Comparison of ENCODE assay signal across 9 mouse cellular contexts in genomic region chr17:31728968-31729501, GRCm38 (mm10). TPM values are rescaled to one million over a fixed set of nuclear protein-coding genes. Genes with fewer than 3 reads are reported as not detected.
DNase-seq lines count a peak whose midpoint lies in the region; ATAC-seq and TF ChIP-seq lines count a peak whose summit lies in the region.
"Had no signal": no experiment of that assay in that cellular context is flagged by ENCODE, and none has a peak within 500 bp of the region (broad histone marks: within the 10 kb centered on the region; RNA-seq: fewer than 3 reads in every experiment).

No protein-coding gene starts in this region.

- no peak overlapping the region for H3K4me3 ChIP-seq in heart, embryonic 16.5 days (ENCODE audit: low read length)
- H3K4me3 ChIP-seq in kidney, postnatal 0 days (replicated peaks; ENCODE audit: low read depth, low read length) = no peak overlapping the region
- no peak overlapping the region for H3K4me3 ChIP-seq in midbrain, embryonic 13.5 days (replicated peaks)
- H3K4me3 ChIP-seq: liver, embryonic 15.5 days had no signal

- no peaks in the 10 kb centered on the region for H3K36me3 ChIP-seq in heart, embryonic 16.5 days (ENCODE audit: control insufficient read depth, insufficient read depth)
- no peaks in the 10 kb centered on the region for H3K36me3 ChIP-seq in kidney, postnatal 0 days (ENCODE audit: insufficient read depth, low read length)
- no peaks in the 10 kb centered on the region for H3K36me3 ChIP-seq in midbrain, embryonic 13.5 days
- H3K36me3 ChIP-seq: liver, embryonic 15.5 days had no signal

- peak; percentile 75 for ATAC-seq in heart, embryonic 16.5 days (replicated peaks; ENCODE audit: extremely low read depth, insufficient read depth, low FRiP score)
- peak; percentile 76 for ATAC-seq in kidney, postnatal 0 days (replicated peaks; ENCODE audit: low FRiP score, low read depth)
- peak; percentile 43; the same call in 1 of the 2 replicates for ATAC-seq in midbrain, embryonic 13.5 days

- no peak overlapping the region for H3K4me2 ChIP-seq in heart, embryonic 16.5 days (ENCODE audit: low read depth, low read length)
- no peak overlapping the region for H3K4me2 ChIP-seq in kidney, postnatal 0 days (ENCODE audit: low read length)
- no peak overlapping the region for H3K4me2 ChIP-seq in midbrain, embryonic 13.5 days (replicated peaks)
- H3K4me2 ChIP-seq: liver, embryonic 15.5 days had no signal

- DNase-seq in ovary, postnatal 36 days (ENCODE audit: low spot score) = peak; percentile 32
- no peak for DNase-seq in ovary, postnatal 10 days (ENCODE audit: low spot score)
- peak; percentile 79 for DNase-seq in brain, embryonic 14.5 days (ENCODE audit: low read depth)
- peak; percentile 79 for DNase-seq in kidney, postnatal 0 days (ENCODE audit: low spot score)
- no peak for DNase-seq in frontal cortex, postnatal 14 days (ENCODE audit: low spot score in 2 of 2)
- DNase-seq in cerebellum, postnatal 25 days = no peak

- no peaks in the 10 kb centered on the region for H3K27me3 ChIP-seq in heart, embryonic 16.5 days (ENCODE audit: control insufficient read depth, insufficient read depth, low read length)
- no peaks in the 10 kb centered on the region for H3K27me3 ChIP-seq in kidney, postnatal 0 days (ENCODE audit: insufficient read depth, low read length)
- H3K27me3 ChIP-seq in midbrain, embryonic 13.5 days = no peaks in the 10 kb centered on the region
- H3K27me3 ChIP-seq: liver, embryonic 15.5 days had no signal

- peaks cover 28% of the 10 kb centered on the region for H3K4me1 ChIP-seq in heart, embryonic 16.5 days (ENCODE audit: control insufficient read depth, insufficient read depth, low read length)
- 0 out of 2 replicates have a peak, but pooled peaks cover 3% of the 10 kb centered on the region for H3K4me1 ChIP-seq in kidney, postnatal 0 days (replicated peaks; ENCODE audit: insufficient read depth, low read length)
- H3K4me1 ChIP-seq in midbrain, embryonic 13.5 days (replicated peaks) = peaks cover 21% of the 10 kb centered on the region
- H3K4me1 ChIP-seq: liver, embryonic 15.5 days had no signal

- peak; percentile 16; the same call in 1 of the 2 replicates for TF ChIP-seq CTCF in brain, embryonic 14.5 days (IDR thresholded peaks at IDR 0.05; ENCODE audit: borderline replicate concordance, extremely low read depth, insufficient read depth, insufficient read length)
- peak; percentile 68 for TF ChIP-seq CTCF in kidney, postnatal 0 days (IDR thresholded peaks at IDR 0.05; ENCODE audit: low read depth)

- H3K9me3 ChIP-seq in heart, embryonic 16.5 days (replicated peaks; ENCODE audit: control insufficient read depth, low read length) = no peaks in the 10 kb centered on the region
- H3K9me3 ChIP-seq in kidney, postnatal 0 days (replicated peaks; ENCODE audit: low read length) = no peaks in the 10 kb centered on the region
- H3K9me3 ChIP-seq in midbrain, embryonic 13.5 days = no peaks in the 10 kb centered on the region
- H3K9me3 ChIP-seq: liver, embryonic 15.5 days had no signal

- 0 out of 2 replicates have a peak overlapping the region, but pooled peaks have one; percentile 52 for H3K9ac ChIP-seq in heart, embryonic 16.5 days (ENCODE audit: low read length)
- no peak overlapping the region for H3K9ac ChIP-seq in kidney, postnatal 0 days (ENCODE audit: low read depth, low read length)
- no peak overlapping the region for H3K9ac ChIP-seq in midbrain, embryonic 13.5 days (replicated peaks)
- H3K9ac ChIP-seq: liver, embryonic 15.5 days had no signal

- WGBS in heart, embryonic 16.5 days = 38% methylated on average over 7 of the region's 7 CpGs
- 64% methylated on average over 7 of the region's 7 CpGs for WGBS in kidney, postnatal 0 days
- WGBS in midbrain, embryonic 13.5 days = 80% methylated on average over 7 of the region's 7 CpGs

- TF ChIP-seq POLR2A in brain, embryonic 14.5 days (IDR thresholded peaks at IDR 0.05; ENCODE audit: borderline replicate concordance, extremely low read depth, insufficient read depth, insufficient read length, poor library complexity, severe bottlenecking) = no peak

- H3K27ac ChIP-seq in heart, embryonic 16.5 days (ENCODE audit: low read length) = peak overlapping the region; percentile 70
- H3K27ac ChIP-seq in kidney, postnatal 0 days = no peak overlapping the region
- no peak overlapping the region for H3K27ac ChIP-seq in midbrain, embryonic 13.5 days
- H3K27ac ChIP-seq: liver, embryonic 15.5 days had no signal

RNA-seq across cellular contexts. Expression of gene Cryaa, which starts 51.4 kb away (rescaled TPM):
- polyA plus RNA-seq in brain, embryonic 14.5 days (2012; rRNA removed) = 0.06 and 0.12 TPM in 2 replicates
- 0.21 TPM in 1 of 2 replicates, not detected in the other for polyA plus RNA-seq in heart, embryonic 16.5 days (2015; fragmentation: Nextera tagmentation; extraction: Ambion mirVana)
- polyA plus RNA-seq in kidney, postnatal 0 days (2015; fragmentation: Nextera tagmentation; extraction: Ambion mirVana) = 0.13 and 0.22 TPM in 2 replicates
- polyA plus RNA-seq in midbrain, embryonic 13.5 days (2015; fragmentation: Nextera tagmentation; extraction: Ambion mirVana) = not detected in 2 replicates
- polyA plus RNA-seq: liver, embryonic 15.5 days had no signal

Comparison
In these comparisons a context has a peak if more than half of its experiments do, and no peak if none do; other contexts are left out.
1. DNase-seq: peak in ovary, postnatal 36 days (single experiment), brain, embryonic 14.5 days (single experiment) and kidney, postnatal 0 days (single experiment); none in ovary, postnatal 10 days (single experiment), frontal cortex, postnatal 14 days (0 of 2) and cerebellum, postnatal 25 days (0 of 2).
2. Peak in every context shown above with its lines, with median percentiles within 50 percentile points of each other: ATAC-seq.